Mouse (Mus musculus) CH12.LX (cell line): ENCODE measurements around the gene Creb3l2. TPM values are rescaled to one million over a fixed set of nuclear protein-coding genes. Genes with fewer than 3 reads are reported as not detected.

Experiments
- DNase-seq: peaks from one replicate; pipeline ENCODE4 v3.0.0-alpha.2; 2013; ENCODE audit errors: extremely low read depth
- H3K27ac ChIP-seq: 2 replicates; pipeline ENCODE4 v1.5.1; 2012; ENCODE audit warnings: low read depth, mild to moderate bottlenecking, control low read depth, moderate library complexity; ENCODE audit not compliant: insufficient read depth
- H3K27me3 ChIP-seq: replicated peaks from 2 replicates; pipeline ENCODE3; 2012; ENCODE audit warnings: inconsistent platforms
- H3K36me3 ChIP-seq, 2 experiments: replicated peaks in 1 of 2; 2 replicates each; pipeline versions ENCODE3 to v1.6.1; 2012; ENCODE audit warnings: inconsistent platforms in 1 of 2, low read length in 1 of 2, mild to moderate bottlenecking in 1 of 2, mixed read lengths in 1 of 2, moderate library complexity in 1 of 2; ENCODE audit not compliant: control insufficient read depth in 1 of 2, insufficient read depth in 1 of 2
- H3K4me1 ChIP-seq, 2 experiments: 2 replicates each; pipeline ENCODE4 v1.6.1; 2012; ENCODE audit warnings: inconsistent platforms in 1 of 2, moderate library complexity in 1 of 2; ENCODE audit not compliant: insufficient read depth in 2 of 2, control insufficient read depth in 1 of 2
- H3K4me2 ChIP-seq: 2 replicates; pipeline ENCODE4 v1.6.1; 2012; ENCODE audit warnings: low read depth, mild to moderate bottlenecking, control low read depth; ENCODE audit not compliant: poor library complexity, insufficient read depth, severe bottlenecking
- H3K4me3 ChIP-seq, 3 experiments: fragments of 150-350 bp in 1 of 3; sonication (generic) in 1 of 3; replicated peaks in 1 of 3; 2 replicates each; pipeline versions ENCODE3 to v1.5.1; 2011 to 2012; ENCODE audit warnings: low read depth in 2 of 3, low read length in 2 of 3, mild to moderate bottlenecking in 2 of 3, moderate library complexity in 2 of 3, control low read depth in 1 of 3, improper control_type of control experiment in 1 of 3, inconsistent platforms in 1 of 3, mixed read lengths in 1 of 3; ENCODE audit not compliant: poor library complexity in 1 of 3
- H3K79me2 ChIP-seq: replicated peaks from 2 replicates; pipeline ENCODE4 v1.6.1; 2012; ENCODE audit warnings: mild to moderate bottlenecking, moderate library complexity; ENCODE audit not compliant: control insufficient read depth, poor library complexity, insufficient read depth, severe bottlenecking; ENCODE audit errors: extremely low read depth
- H3K9ac ChIP-seq: 2 replicates; pipeline ENCODE4 v1.6.1; 2012; ENCODE audit warnings: low read depth, mild to moderate bottlenecking, control low read depth, moderate library complexity; ENCODE audit not compliant: insufficient read depth
- H3K9me3 ChIP-seq: replicated peaks from 2 replicates; pipeline ENCODE3; 2012; ENCODE audit warnings: low read length, inconsistent platforms, mixed read lengths
- BHLHE40 ChIP-seq: IDR thresholded peaks from 2 replicates; pipeline ENCODE4 v1.6.1; 2011; ENCODE audit warnings: mild to moderate bottlenecking, low read depth, low read length, improper control_type of control experiment
- CHD1 ChIP-seq: IDR thresholded peaks from 2 replicates; pipeline ENCODE4 v1.6.1; 2012; ENCODE audit warnings: low read depth, low read length, improper control_type of control experiment, inconsistent platforms
- CHD2 ChIP-seq: IDR thresholded peaks from 2 replicates; pipeline ENCODE4 v1.6.1; 2011; ENCODE audit warnings: low read length, improper control_type of control experiment
- CTCF ChIP-seq, 2 experiments: IDR thresholded peaks in 1 of 2; conservative IDR thresholded peaks in 1 of 2; 2 replicates each; pipeline ENCODE4 v1.5.1; 2011 to 2012; ENCODE audit warnings: low read depth in 2 of 2, low read length in 2 of 2, improper control_type of control experiment in 1 of 2, inconsistent platforms in 1 of 2, mild to moderate bottlenecking in 1 of 2, moderate library complexity in 1 of 2
- E2F4 ChIP-seq: IDR thresholded peaks from 2 replicates; pipeline ENCODE4 v1.6.1; 2011; ENCODE audit warnings: low read depth, low read length, improper control_type of control experiment; ENCODE audit not compliant: insufficient replicate concordance
- ELF1 ChIP-seq: IDR thresholded peaks from 2 replicates; pipeline ENCODE4 v1.6.1; 2014; ENCODE audit warnings: low read depth, mild to moderate bottlenecking, inconsistent platforms, low read length, improper control_type of control experiment
- EP300 ChIP-seq: IDR thresholded peaks from 2 replicates; pipeline ENCODE4 v1.6.1; 2011; ENCODE audit warnings: low read length, improper control_type of control experiment
- ETS1 ChIP-seq: conservative IDR thresholded peaks from 2 replicates; pipeline ENCODE4 v1.6.1; 2012; ENCODE audit warnings: low read depth, mild to moderate bottlenecking, inconsistent platforms, low read length, improper control_type of control experiment, moderate library complexity
- GABPA ChIP-seq: IDR thresholded peaks from 2 replicates; pipeline ENCODE4 v1.6.1; 2012; ENCODE audit warnings: low read depth, low read length, improper control_type of control experiment, inconsistent platforms; ENCODE audit not compliant: insufficient replicate concordance
- HCFC1 ChIP-seq: IDR thresholded peaks from 2 replicates; pipeline ENCODE4 v1.6.1; 2012; ENCODE audit warnings: low read depth, mild to moderate bottlenecking, inconsistent platforms, low read length, improper control_type of control experiment
- IRF4 ChIP-seq: IDR thresholded peaks from 2 replicates; pipeline ENCODE4 v1.6.1; 2014; ENCODE audit warnings: low read depth, mild to moderate bottlenecking, inconsistent platforms, low read length, improper control_type of control experiment
- JUN ChIP-seq: IDR thresholded peaks from 2 replicates; pipeline ENCODE4 v1.6.1; 2011; ENCODE audit warnings: low read depth, mild to moderate bottlenecking, low read length, improper control_type of control experiment, moderate library complexity; ENCODE audit not compliant: insufficient read depth
- JUND ChIP-seq: conservative IDR thresholded peaks from 2 replicates; pipeline ENCODE4 v1.6.1; 2011; ENCODE audit warnings: low read depth, low read length, improper control_type of control experiment
- KAT2A ChIP-seq: IDR thresholded peaks from 2 replicates; pipeline ENCODE4 v1.6.1; 2012; ENCODE audit warnings: low read length, improper control_type of control experiment, inconsistent platforms; ENCODE audit not compliant: insufficient replicate concordance
- MAFK ChIP-seq: IDR thresholded peaks from 2 replicates; pipeline ENCODE4 v1.6.1; 2011; ENCODE audit warnings: low read length, improper control_type of control experiment; ENCODE audit not compliant: insufficient replicate concordance
- MAX ChIP-seq: IDR thresholded peaks from 2 replicates; pipeline ENCODE4 v1.6.1; 2011; ENCODE audit warnings: low read length, improper control_type of control experiment
- MAZ ChIP-seq: IDR thresholded peaks from 2 replicates; pipeline ENCODE4 v1.6.1; 2012; ENCODE audit warnings: low read depth, mild to moderate bottlenecking, inconsistent platforms, low read length, improper control_type of control experiment, moderate library complexity
- MEF2A ChIP-seq: IDR thresholded peaks from 2 replicates; pipeline ENCODE4 v1.6.1; 2014; ENCODE audit warnings: low read depth, mild to moderate bottlenecking, inconsistent platforms, low read length, improper control_type of control experiment, borderline replicate concordance
- MXI1 ChIP-seq: IDR thresholded peaks from 2 replicates; pipeline ENCODE4 v1.6.1; 2011; ENCODE audit warnings: mild to moderate bottlenecking, low read depth, low read length, improper control_type of control experiment
- MYC ChIP-seq: IDR thresholded peaks from 2 replicates; pipeline ENCODE4 v1.6.1; 2011; ENCODE audit warnings: low read depth, mild to moderate bottlenecking, improper control_type of control experiment, low read length
- NELFE ChIP-seq: IDR thresholded peaks from 2 replicates; pipeline ENCODE4 v1.6.1; 2011; ENCODE audit warnings: low read depth, low read length, improper control_type of control experiment
- NRF1 ChIP-seq: IDR thresholded peaks from 2 replicates; pipeline ENCODE4 v1.6.1; 2014; ENCODE audit warnings: low read depth, mild to moderate bottlenecking, inconsistent platforms, low read length, improper control_type of control experiment, moderate library complexity
- PAX5 ChIP-seq: IDR thresholded peaks from 2 replicates; pipeline ENCODE4 v1.6.1; 2012; ENCODE audit warnings: low read length, inconsistent platforms, mixed read lengths
- POLR2A ChIP-seq: IDR thresholded peaks from 2 replicates; pipeline ENCODE4 v1.6.1; 2011; ENCODE audit warnings: low read depth, mild to moderate bottlenecking, improper control_type of control experiment, low read length
- POLR2AphosphoS2 ChIP-seq: IDR thresholded peaks from 2 replicates; pipeline ENCODE4 v1.6.1; 2011; ENCODE audit warnings: low read depth, low read length, improper control_type of control experiment
- RAD21 ChIP-seq: IDR thresholded peaks from 2 replicates; pipeline ENCODE4 v1.6.1; 2011; ENCODE audit warnings: low read depth, mild to moderate bottlenecking, low read length, improper control_type of control experiment, moderate library complexity
- RCOR1 ChIP-seq: conservative IDR thresholded peaks from 2 replicates; pipeline ENCODE4 v1.6.1; 2012; ENCODE audit warnings: low read depth, mild to moderate bottlenecking, inconsistent platforms, low read length, improper control_type of control experiment
- SIN3A ChIP-seq: IDR thresholded peaks from 2 replicates; pipeline ENCODE4 v1.6.1; 2012; ENCODE audit warnings: low read length, improper control_type of control experiment, inconsistent platforms
- SMC3 ChIP-seq: IDR thresholded peaks from 2 replicates; pipeline ENCODE4 v1.6.1; 2011; ENCODE audit warnings: low read depth, low read length, improper control_type of control experiment
- TBP ChIP-seq: conservative IDR thresholded peaks from 2 replicates; pipeline ENCODE4 v1.6.1; 2011; ENCODE audit warnings: low read depth, low read length, improper control_type of control experiment
- TCF12 ChIP-seq: IDR thresholded peaks from 2 replicates; pipeline ENCODE4 v1.6.1; 2014; ENCODE audit warnings: low read depth, mild to moderate bottlenecking, inconsistent platforms, low read length, improper control_type of control experiment
- UBTF ChIP-seq: IDR thresholded peaks from 2 replicates; pipeline ENCODE4 v1.6.1; 2012; ENCODE audit warnings: low read depth, mild to moderate bottlenecking, inconsistent platforms, low read length, improper control_type of control experiment, moderate library complexity
- USF1 ChIP-seq: IDR thresholded peaks from 2 replicates; pipeline ENCODE4 v1.6.1; 2014; ENCODE audit warnings: low read depth, mild to moderate bottlenecking, inconsistent platforms, low read length, improper control_type of control experiment
- USF2 ChIP-seq: conservative IDR thresholded peaks from 2 replicates; pipeline ENCODE4 v1.6.1; 2011; ENCODE audit warnings: low read depth, low read length, improper control_type of control experiment
- ZC3H11A ChIP-seq: IDR thresholded peaks from 2 replicates; pipeline ENCODE4 v1.6.1; 2012; ENCODE audit warnings: low read depth, mild to moderate bottlenecking, inconsistent platforms, low read length, improper control_type of control experiment
- ZKSCAN1 ChIP-seq: IDR thresholded peaks from 2 replicates; pipeline ENCODE4 v1.6.1; 2012; ENCODE audit warnings: low read depth, inconsistent platforms, low read length, improper control_type of control experiment, borderline replicate concordance
- ZMIZ1 ChIP-seq: IDR thresholded peaks from 2 replicates; pipeline ENCODE4 v1.6.1; 2012; ENCODE audit warnings: low read depth, mild to moderate bottlenecking, inconsistent platforms, low read length, improper control_type of control experiment
- ZNF384 ChIP-seq: IDR thresholded peaks from 2 replicates; pipeline ENCODE4 v1.6.1; 2012; ENCODE audit warnings: low read depth, low read length, improper control_type of control experiment, inconsistent platforms
- dilution Hi-C: fragments of 300-500 bp; cut with MboI; formaldehyde crosslinking; loops from 2 replicates; pipeline ENCODE4 v1.14.3; 2020; ENCODE audit warnings: low sequenced_read_pairs; ENCODE audit not compliant: extremely low pct_unique_long_range_greater_than_20kb, extremely low pct_ligation_motif_present
- in situ Hi-C: fragments of 300-500 bp; cut with MboI; formaldehyde crosslinking; loops from 3 replicates; pipeline ENCODE4 v1.14.3; 2019; ENCODE audit warnings: low sequenced_read_pairs, low pct_ligation_motif_present, low pct_unique_long_range_greater_than_20kb, mixed read lengths
- polyA plus RNA-seq: library from polyadenylated mRNA; unstranded; fragments of >175 nt; gene quantifications from 2 replicates; pipeline ENCODE4 v1.2.1, GENCODE M21; 2012; ENCODE audit warnings: low read depth; ENCODE audit not compliant: insufficient read length
- total RNA-seq, 2 experiments: library from RNA; depleted of rRNA; stranded (reverse); fragments of 300-350 nt in 1 of 2; fragments of >200 nt in 1 of 2; gene quantifications; 2 replicates each; pipeline ENCODE4 v1.2.3; 2012 to 2014

Gene Creb3l2
- total RNA-seq (2012; rRNA removed) (7.0 and 8.7 TPM in 2 replicates), total RNA-seq (2014; rRNA removed) (1.3 and 1.5 TPM in 2 replicates), polyA plus RNA-seq (6.6 and 8.5 TPM in 2 replicates)

- peak within 1 kb of the TSS; percentile 90 to 95 (median 92) for H3K4me3 ChIP-seq
- dilution Hi-C loops (no loop called here), in situ Hi-C loops (loop anchor here (5.0 to 10.0 kb wide), 3 partner anchors 85 to 387 kb away; no protein-coding TSS in a partner anchor)
- H3K27me3 ChIP-seq: no peaks in the 10 kb centered on the region
- peak; percentile 99 for DNase-seq
- H3K27ac ChIP-seq: peak within 1 kb of the TSS; percentile 56
- TF ChIP-seq MAZ: no peak
- peak; percentile 98 for TF ChIP-seq TBP
- peak; percentile 23; the same call in 1 of the 2 replicates for TF ChIP-seq NRF1
- TF ChIP-seq ZNF384: no peak
- TF ChIP-seq USF2: no peak
- no peak for TF ChIP-seq ETS1
- TF ChIP-seq USF1: no peak
- TF ChIP-seq UBTF: no peak
- no peak for TF ChIP-seq RAD21
- no peak for TF ChIP-seq MAX
- TF ChIP-seq RCOR1: no peak
- TF ChIP-seq TCF12: peak; percentile 72; the same call in 1 of the 2 replicates
- TF ChIP-seq POLR2AphosphoS2: peak; percentile 94
- no peak for TF ChIP-seq JUN
- no peak; the same call in 1 of the 2 replicates for TF ChIP-seq SIN3A
- peak; percentile 92 for TF ChIP-seq ZMIZ1
- TF ChIP-seq BHLHE40: peak; percentile 92
- no peak for TF ChIP-seq GABPA
- peak; percentile 76; the same call in 1 of the 2 replicates for TF ChIP-seq E2F4
- TF ChIP-seq MYC: peak; percentile 75; the same call in 1 of the 2 replicates
- peak; percentile 91 for TF ChIP-seq POLR2A
- peak; percentile 96 for TF ChIP-seq NELFE
- no peak for TF ChIP-seq SMC3
- TF ChIP-seq ZC3H11A: no peak
- TF ChIP-seq KAT2A: no peak
- no peak for TF ChIP-seq ZKSCAN1
- TF ChIP-seq CTCF (conservative IDR thresholded peaks at IDR 0.05 in 1 of 2, IDR thresholded peaks at IDR 0.05 in 1 of 2; ENCODE audit: low read depth in 2 of 2, low read length in 2 of 2): no peak
- TF ChIP-seq IRF4: no peak
- peak; percentile 33 for TF ChIP-seq HCFC1
- no peak for TF ChIP-seq CHD1
- peak; percentile 13; the same call in 1 of the 2 replicates for TF ChIP-seq MXI1
- TF ChIP-seq EP300: no peak
- TF ChIP-seq MEF2A: no peak
- no peak for TF ChIP-seq PAX5
- peak; percentile 5; the same call in 1 of the 2 replicates for TF ChIP-seq ELF1
- peak; percentile 92 for TF ChIP-seq CHD2
- TF ChIP-seq JUND: no peak
- TF ChIP-seq MAFK: no peak
- peak within 1 kb of the TSS; percentile 80 for H3K4me2 ChIP-seq
- peaks cover 1 to 39% of the 10 kb centered on the region in 2 experiments for H3K4me1 ChIP-seq
- peaks cover 4% of the 10 kb centered on the region for H3K9me3 ChIP-seq
- H3K79me2 ChIP-seq: peaks cover 46% of the 10 kb centered on the region
- peak within 1 kb of the TSS; percentile 94 for H3K9ac ChIP-seq
- H3K36me3 ChIP-seq: peaks cover under 1 to 8% of the 10 kb centered on the region in 2 experiments
These were observed at the start of gene Creb3l2 for GRCm38 (mm10) chr6:37442041-37442667. Creb3l2 (minus strand) TSS chr6:37442146.
